Mouse (Mus musculus): Measurements from ENCODE around the gene Ryr2. TPM values are rescaled to one million over a fixed set of nuclear protein-coding genes. Genes with fewer than 3 reads are reported as not detected.

Gene Ryr2
- total RNA-seq, 1 experiment: 7.0 TPM

DNA sequence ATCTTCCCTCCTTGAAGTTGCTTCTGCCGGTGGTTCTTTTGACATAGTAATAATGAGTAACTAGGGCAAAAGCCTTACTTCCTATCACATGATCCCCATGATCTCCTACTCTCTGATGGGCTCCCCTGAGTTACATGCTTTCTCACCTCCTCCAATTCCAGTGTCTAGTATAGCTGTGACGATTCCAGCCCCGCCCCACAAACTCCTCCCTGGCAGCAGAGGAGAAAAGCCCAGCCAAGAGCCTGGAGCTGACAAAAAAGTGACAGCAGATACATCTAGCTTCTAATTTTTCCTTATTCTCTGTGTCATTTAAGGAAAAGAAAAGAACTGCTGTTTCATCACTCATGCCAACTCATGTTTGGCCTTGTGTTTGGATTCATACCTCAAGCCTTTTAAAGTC is 241.5 kb downstream of the Ryr2 start:
- no peak for DNase-seq (ENCODE audit: low read depth, low spot score)
- no peak overlapping the region for H3K9ac ChIP-seq (ENCODE audit: insufficient read depth, low read depth, low read length, poor library complexity, severe bottlenecking)
- TF ChIP-seq MAFK (IDR thresholded peaks at IDR 0.05; ENCODE audit: insufficient read depth, low read depth, low read length) (no peak), ZC3H11A (IDR thresholded peaks at IDR 0.05; ENCODE audit: borderline replicate concordance, low read depth, low read length) (no peak), CHD2 (IDR thresholded peaks at IDR 0.05; ENCODE audit: low read depth, low read length) (no peak), ZNF384 (IDR thresholded peaks at IDR 0.05; ENCODE audit: low read depth, low read length) (no peak), HCFC1 (IDR thresholded peaks at IDR 0.05; ENCODE audit: borderline replicate concordance, insufficient read depth, low read length) (no peak)
- peak overlapping the region in 1 of 2 experiments; percentile 46; a peak in 2 of 4 replicates for H3K4me3 ChIP-seq (ENCODE audit: insufficient read depth in 1 of 2, low read depth in 1 of 2, low read length in 2 of 2, poor library complexity in 1 of 2, severe bottlenecking in 1 of 2)
- in situ Hi-C loops (cut with MboI; ENCODE audit: low sequenced_read_pairs in 2 of 2, unreplicated experiment in 2 of 2): no loop called here
- no peak overlapping the region for H3K27ac ChIP-seq (ENCODE audit: insufficient read depth, low read depth, low read length, poor library complexity, severe bottlenecking)
- H3K36me3 ChIP-seq (ENCODE audit: control insufficient read depth, insufficient read depth, low read length, poor library complexity, severe bottlenecking): no peaks in the 10 kb centered on the region
- H3K4me1 ChIP-seq (ENCODE audit: control insufficient read depth in 2 of 2, insufficient read depth in 2 of 2, low read length in 2 of 2, poor library complexity in 1 of 2): 0 out of 4 replicates have a peak, but pooled peaks cover 0 to 2% of the 10 kb centered on the region in 2 experiments
- no peaks in the 10 kb centered on the region for H3K9me3 ChIP-seq (ENCODE audit: control insufficient read depth, insufficient read depth, low read depth, low read length)

DNA sequence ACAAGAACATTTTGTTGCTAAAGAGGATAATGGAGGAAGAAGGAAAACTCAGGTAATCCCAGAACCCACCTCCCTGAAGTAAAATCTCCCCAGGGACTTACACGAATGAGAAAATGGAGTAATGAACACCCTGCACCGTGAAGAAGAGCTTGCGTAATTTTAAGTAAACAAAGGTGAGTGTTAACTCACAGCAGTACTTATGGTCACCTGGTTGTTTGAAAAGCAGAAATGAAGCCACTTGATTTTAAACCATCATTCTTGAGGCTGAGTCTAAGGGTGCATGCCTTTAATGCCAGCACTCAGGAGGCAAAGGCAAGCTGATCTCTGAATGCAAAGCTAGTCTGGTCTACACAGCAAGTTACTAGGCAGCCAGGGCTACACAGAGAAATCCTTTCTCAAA is 255.1 kb downstream of the Ryr2 start:
- no peak for DNase-seq (ENCODE audit: low read depth, low spot score)
- H3K27ac ChIP-seq (ENCODE audit: insufficient read depth, low read depth, low read length, poor library complexity, severe bottlenecking): no peak overlapping the region
- H3K9ac ChIP-seq (ENCODE audit: insufficient read depth, low read depth, low read length, poor library complexity, severe bottlenecking): no peak overlapping the region
- TF ChIP-seq MAFK (IDR thresholded peaks at IDR 0.05; ENCODE audit: insufficient read depth, low read depth, low read length) (no peak), ZNF384 (IDR thresholded peaks at IDR 0.05; ENCODE audit: low read depth, low read length) (no peak), CHD2 (IDR thresholded peaks at IDR 0.05; ENCODE audit: low read depth, low read length) (no peak), ZC3H11A (IDR thresholded peaks at IDR 0.05; ENCODE audit: borderline replicate concordance, low read depth, low read length) (no peak), HCFC1 (IDR thresholded peaks at IDR 0.05; ENCODE audit: borderline replicate concordance, insufficient read depth, low read length) (no peak)
- in situ Hi-C loops (cut with MboI; ENCODE audit: low sequenced_read_pairs in 2 of 2, unreplicated experiment in 2 of 2): no loop called here
- H3K9me3 ChIP-seq (ENCODE audit: control insufficient read depth, insufficient read depth, low read depth, low read length): no peaks in the 10 kb centered on the region
- no peaks in the 10 kb centered on the region for H3K4me1 ChIP-seq (ENCODE audit: control insufficient read depth in 2 of 2, insufficient read depth in 2 of 2, low read length in 2 of 2, poor library complexity in 1 of 2)
- H3K36me3 ChIP-seq (ENCODE audit: control insufficient read depth, insufficient read depth, low read length, poor library complexity, severe bottlenecking): no peaks in the 10 kb centered on the region
- H3K4me3 ChIP-seq (ENCODE audit: insufficient read depth in 1 of 2, low read depth in 1 of 2, low read length in 2 of 2, poor library complexity in 1 of 2, severe bottlenecking in 1 of 2): no peak overlapping the region

DNA sequence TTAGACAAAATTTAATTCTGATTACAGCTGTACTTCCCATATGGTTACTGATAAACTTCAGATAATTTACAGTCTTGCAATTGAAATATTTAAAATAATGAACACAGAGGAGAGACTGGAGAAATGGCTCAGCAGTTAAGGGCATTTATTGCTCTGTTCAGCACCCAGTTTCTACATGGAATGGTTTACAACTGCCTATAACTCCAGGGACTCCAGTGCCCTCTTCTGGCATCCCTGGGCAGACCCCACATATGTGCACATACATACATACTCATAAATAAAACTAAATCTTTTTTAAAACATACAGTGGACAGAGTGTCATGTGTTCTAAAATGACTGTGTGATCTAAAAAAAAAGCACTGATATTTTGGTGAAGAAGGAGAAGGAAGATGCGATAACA is 262.9 kb downstream of the Ryr2 start:
- in situ Hi-C loops (cut with MboI; ENCODE audit: low sequenced_read_pairs in 2 of 2, unreplicated experiment in 2 of 2): no loop called here
- H3K9me3 ChIP-seq (ENCODE audit: control insufficient read depth, insufficient read depth, low read depth, low read length): no peaks in the 10 kb centered on the region

DNA sequence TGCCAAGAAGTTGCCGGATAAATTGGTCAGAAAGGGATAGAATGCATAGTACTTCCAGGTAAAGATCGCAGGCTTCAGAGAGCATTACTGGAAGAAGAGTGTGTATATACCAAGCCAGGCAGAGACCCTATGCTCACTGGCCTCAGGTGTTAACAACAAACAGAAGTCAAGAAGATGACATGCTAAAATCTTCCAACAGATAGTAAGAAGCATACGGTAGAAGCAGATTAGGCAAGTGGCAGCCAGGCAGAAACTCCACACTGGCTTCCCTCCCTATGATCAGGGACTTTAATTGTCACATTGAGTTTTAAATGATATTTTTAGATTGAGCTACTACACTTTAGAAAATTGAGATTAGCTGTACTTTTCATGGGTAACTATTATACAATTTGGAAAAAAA is 268.9 kb downstream of the Ryr2 start:
- TF ChIP-seq MAFK (IDR thresholded peaks at IDR 0.05; ENCODE audit: insufficient read depth, low read depth, low read length) (no peak), ZC3H11A (IDR thresholded peaks at IDR 0.05; ENCODE audit: borderline replicate concordance, low read depth, low read length) (no peak), HCFC1 (IDR thresholded peaks at IDR 0.05; ENCODE audit: borderline replicate concordance, insufficient read depth, low read length) (no peak), ZNF384 (IDR thresholded peaks at IDR 0.05; ENCODE audit: low read depth, low read length) (no peak), CHD2 (IDR thresholded peaks at IDR 0.05; ENCODE audit: low read depth, low read length) (no peak)
- no peak for DNase-seq (ENCODE audit: low read depth, low spot score)
- Histone ChIP-seq H3K4me3 (ENCODE audit: insufficient read depth in 1 of 2, low read depth in 1 of 2, low read length in 2 of 2, poor library complexity in 1 of 2, severe bottlenecking in 1 of 2) (no peak overlapping the region), H3K4me1 (ENCODE audit: control insufficient read depth in 2 of 2, insufficient read depth in 2 of 2, low read length in 2 of 2, poor library complexity in 1 of 2) (peaks cover 0 to 1% of the 10 kb centered on the region in 2 experiments; a peak in 1 of 4 replicates), H3K9ac (ENCODE audit: insufficient read depth, low read depth, low read length, poor library complexity, severe bottlenecking) (no peak overlapping the region), H3K9me3 (ENCODE audit: control insufficient read depth, insufficient read depth, low read depth, low read length) (no peaks in the 10 kb centered on the region), H3K27ac (ENCODE audit: insufficient read depth, low read depth, low read length, poor library complexity, severe bottlenecking) (no peak overlapping the region), H3K36me3 (ENCODE audit: control insufficient read depth, insufficient read depth, low read length, poor library complexity, severe bottlenecking) (no peaks in the 10 kb centered on the region)
- in situ Hi-C loops (cut with MboI; ENCODE audit: low sequenced_read_pairs in 2 of 2, unreplicated experiment in 2 of 2): no loop called here

More for the DNA sequence above, 262.9 kb downstream of the Ryr2 start:
- H3K9ac ChIP-seq (ENCODE audit: insufficient read depth, low read depth, low read length, poor library complexity, severe bottlenecking): no peak overlapping the region
- H3K36me3 ChIP-seq (ENCODE audit: control insufficient read depth, insufficient read depth, low read length, poor library complexity, severe bottlenecking): no peaks in the 10 kb centered on the region
- TF ChIP-seq ZC3H11A (IDR thresholded peaks at IDR 0.05; ENCODE audit: borderline replicate concordance, low read depth, low read length) (no peak), MAFK (IDR thresholded peaks at IDR 0.05; ENCODE audit: insufficient read depth, low read depth, low read length) (no peak), CHD2 (IDR thresholded peaks at IDR 0.05; ENCODE audit: low read depth, low read length) (no peak), ZNF384 (IDR thresholded peaks at IDR 0.05; ENCODE audit: low read depth, low read length) (no peak), HCFC1 (IDR thresholded peaks at IDR 0.05; ENCODE audit: borderline replicate concordance, insufficient read depth, low read length) (no peak)
- H3K27ac ChIP-seq (ENCODE audit: insufficient read depth, low read depth, low read length, poor library complexity, severe bottlenecking): no peak overlapping the region
- no peak for DNase-seq (ENCODE audit: low read depth, low spot score)
- no peak overlapping the region for H3K4me3 ChIP-seq (ENCODE audit: insufficient read depth in 1 of 2, low read depth in 1 of 2, low read length in 2 of 2, poor library complexity in 1 of 2, severe bottlenecking in 1 of 2)
- no peaks in the 10 kb centered on the region for H3K4me1 ChIP-seq (ENCODE audit: control insufficient read depth in 2 of 2, insufficient read depth in 2 of 2, low read length in 2 of 2, poor library complexity in 1 of 2)

DNA sequence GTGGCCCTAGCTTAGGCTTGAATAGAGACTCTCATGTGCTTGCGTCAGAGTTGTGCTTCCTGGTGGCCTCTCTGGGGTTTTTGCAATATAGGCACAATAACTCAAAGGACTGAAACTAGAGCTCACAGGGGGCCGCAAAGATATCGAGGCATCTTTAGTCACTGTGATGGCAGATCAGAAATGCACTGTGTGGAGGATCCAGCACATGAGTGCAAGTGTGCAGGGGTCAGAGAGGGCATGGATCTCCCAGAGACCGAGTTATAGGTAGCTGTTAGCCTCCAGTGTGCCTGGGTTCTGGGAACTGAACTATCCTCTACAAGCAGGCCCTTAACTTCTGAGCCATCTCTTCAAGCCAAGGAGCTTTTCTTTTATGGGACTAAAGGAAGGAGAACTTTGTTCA is 269.6 kb downstream of the Ryr2 start:
- in situ Hi-C loops (cut with MboI; ENCODE audit: low sequenced_read_pairs in 2 of 2, unreplicated experiment in 2 of 2): no loop called here
- Histone ChIP-seq H3K9me3 (ENCODE audit: control insufficient read depth, insufficient read depth, low read depth, low read length) (no peaks in the 10 kb centered on the region), H3K9ac (ENCODE audit: insufficient read depth, low read depth, low read length, poor library complexity, severe bottlenecking) (no peak overlapping the region), H3K4me3 (ENCODE audit: insufficient read depth in 1 of 2, low read depth in 1 of 2, low read length in 2 of 2, poor library complexity in 1 of 2, severe bottlenecking in 1 of 2) (no peak overlapping the region), H3K4me1 (ENCODE audit: control insufficient read depth in 2 of 2, insufficient read depth in 2 of 2, low read length in 2 of 2, poor library complexity in 1 of 2) (peaks cover 0 to 1% of the 10 kb centered on the region in 2 experiments; a peak in 1 of 4 replicates), H3K27ac (ENCODE audit: insufficient read depth, low read depth, low read length, poor library complexity, severe bottlenecking) (no peak overlapping the region), H3K36me3 (ENCODE audit: control insufficient read depth, insufficient read depth, low read length, poor library complexity, severe bottlenecking) (no peaks in the 10 kb centered on the region; the same call in 1 of the 2 replicates)
- no peak for TF ChIP-seq MAFK (IDR thresholded peaks at IDR 0.05; ENCODE audit: insufficient read depth, low read depth, low read length)
- no peak for TF ChIP-seq HCFC1 (IDR thresholded peaks at IDR 0.05; ENCODE audit: borderline replicate concordance, insufficient read depth, low read length)
- no peak for TF ChIP-seq ZNF384 (IDR thresholded peaks at IDR 0.05; ENCODE audit: low read depth, low read length)
- TF ChIP-seq ZC3H11A (IDR thresholded peaks at IDR 0.05; ENCODE audit: borderline replicate concordance, low read depth, low read length): no peak
- TF ChIP-seq CHD2 (IDR thresholded peaks at IDR 0.05; ENCODE audit: low read depth, low read length): no peak
- no peak for DNase-seq (ENCODE audit: low read depth, low spot score)
